Mouse (Mus musculus): ENCODE measurements around the gene Synj2.

The Synj2 gene

GRCm38 (mm10) chr17:5997380-5998234, 56.5 kb downstream of the Synj2 start:
- DNase-seq (ENCODE audit: low read depth in 2 of 2, low spot score in 2 of 2): no peak

DNA sequence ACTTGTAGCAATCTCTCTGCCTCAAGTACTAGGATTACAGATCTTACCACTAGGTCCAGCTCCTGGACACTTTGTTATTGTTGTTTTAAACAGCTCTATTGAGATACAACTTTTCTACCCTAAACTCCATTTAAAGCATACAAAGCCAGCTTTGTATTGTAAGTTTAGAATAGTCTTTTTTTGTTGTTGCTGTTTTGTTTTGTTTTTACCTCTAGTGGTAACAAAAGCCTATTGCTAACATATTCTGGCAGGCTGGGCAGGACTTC, 57.1 kb downstream of the Synj2 start:
- no peak for DNase-seq (ENCODE audit: low read depth in 2 of 2, low spot score in 2 of 2)

GRCm38 (mm10) chr17:5999039-5999543, 58.0 kb downstream of the Synj2 start:
- DNase-seq (ENCODE audit: low read depth in 2 of 2, low spot score in 2 of 2): no peak

DNA sequence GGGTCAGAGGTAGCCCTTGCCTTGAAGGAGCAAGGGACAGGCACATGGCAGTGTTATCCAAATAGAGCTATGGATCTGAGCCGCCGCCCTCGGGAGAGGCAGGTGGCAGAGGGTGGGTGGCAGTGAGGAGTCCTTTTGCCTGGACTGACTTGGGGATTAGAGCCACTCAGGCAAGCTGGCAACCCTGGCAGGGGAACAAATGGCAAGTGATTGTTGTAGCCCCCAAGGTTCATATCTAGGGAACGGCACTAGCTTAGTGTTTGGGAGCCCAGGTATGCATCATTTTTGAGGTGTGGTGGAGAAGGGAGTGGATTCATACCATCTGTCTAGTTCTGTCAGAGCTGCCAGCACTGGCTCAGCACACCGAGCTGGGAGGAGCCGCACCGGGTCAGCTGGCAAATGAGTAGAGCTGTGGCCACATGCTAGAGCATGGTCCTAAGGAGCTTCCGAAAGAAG, 59.8 kb downstream of the Synj2 start:
- no peak for DNase-seq (ENCODE audit: low read depth in 2 of 2, low spot score in 2 of 2)

DNA sequence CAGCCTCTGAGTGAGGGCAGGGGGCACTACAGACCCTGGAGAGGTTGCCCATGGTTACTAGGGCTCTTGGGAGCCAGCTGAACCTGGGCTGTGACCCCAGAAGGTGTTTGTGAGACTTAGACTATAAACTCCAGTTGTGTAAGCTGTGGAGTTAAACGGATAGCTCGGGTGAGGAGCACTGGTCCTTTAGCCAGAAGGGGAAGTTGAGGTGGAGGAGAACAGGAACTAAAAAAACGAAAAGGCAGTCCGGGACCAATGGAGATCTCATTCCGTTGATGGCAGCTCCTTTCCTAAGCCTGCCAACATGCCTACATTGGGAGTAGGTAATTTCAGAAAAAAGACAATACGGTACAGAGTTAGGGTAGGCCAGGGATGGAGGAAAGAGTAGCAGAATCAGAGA, 60.3 kb downstream of the Synj2 start:
- no peak for DNase-seq (ENCODE audit: low read depth in 2 of 2, low spot score in 2 of 2)

GRCm38 (mm10) chr17:6001836-6002235, 60.8 kb downstream of the Synj2 start:
- no peak for DNase-seq (ENCODE audit: low read depth in 2 of 2, low spot score in 2 of 2)

GRCm38 (mm10) chr17:6002563-6002962, 61.5 kb downstream of the Synj2 start:
- DNase-seq (ENCODE audit: low read depth in 2 of 2, low spot score in 2 of 2): no peak

GRCm38 (mm10) chr17:6003661-6004060, 62.6 kb downstream of the Synj2 start:
- DNase-seq (ENCODE audit: low read depth in 2 of 2, low spot score in 2 of 2): no peak

DNA sequence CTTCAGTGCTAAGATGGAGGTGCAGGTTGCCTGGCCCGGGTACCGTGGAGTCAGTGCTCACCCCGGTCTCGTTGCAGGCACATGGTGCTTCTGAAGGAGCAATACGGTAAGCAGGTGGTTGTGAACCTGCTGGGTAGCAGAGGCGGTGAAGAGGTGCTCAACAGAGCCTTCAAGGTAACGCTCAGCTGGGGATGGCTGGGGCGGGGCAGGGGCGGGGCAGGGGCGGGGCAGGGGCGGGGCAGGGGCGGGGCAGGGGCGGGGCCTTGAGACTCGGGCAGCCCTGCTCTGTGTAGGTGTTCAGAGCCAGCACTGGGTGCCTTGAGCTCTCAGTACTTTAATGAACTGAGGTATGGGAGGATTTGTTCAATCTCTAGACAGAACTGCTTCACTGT, 64.2 kb downstream of the Synj2 start:
- no peak for DNase-seq (ENCODE audit: low read depth in 2 of 2, low spot score in 2 of 2)

DNA sequence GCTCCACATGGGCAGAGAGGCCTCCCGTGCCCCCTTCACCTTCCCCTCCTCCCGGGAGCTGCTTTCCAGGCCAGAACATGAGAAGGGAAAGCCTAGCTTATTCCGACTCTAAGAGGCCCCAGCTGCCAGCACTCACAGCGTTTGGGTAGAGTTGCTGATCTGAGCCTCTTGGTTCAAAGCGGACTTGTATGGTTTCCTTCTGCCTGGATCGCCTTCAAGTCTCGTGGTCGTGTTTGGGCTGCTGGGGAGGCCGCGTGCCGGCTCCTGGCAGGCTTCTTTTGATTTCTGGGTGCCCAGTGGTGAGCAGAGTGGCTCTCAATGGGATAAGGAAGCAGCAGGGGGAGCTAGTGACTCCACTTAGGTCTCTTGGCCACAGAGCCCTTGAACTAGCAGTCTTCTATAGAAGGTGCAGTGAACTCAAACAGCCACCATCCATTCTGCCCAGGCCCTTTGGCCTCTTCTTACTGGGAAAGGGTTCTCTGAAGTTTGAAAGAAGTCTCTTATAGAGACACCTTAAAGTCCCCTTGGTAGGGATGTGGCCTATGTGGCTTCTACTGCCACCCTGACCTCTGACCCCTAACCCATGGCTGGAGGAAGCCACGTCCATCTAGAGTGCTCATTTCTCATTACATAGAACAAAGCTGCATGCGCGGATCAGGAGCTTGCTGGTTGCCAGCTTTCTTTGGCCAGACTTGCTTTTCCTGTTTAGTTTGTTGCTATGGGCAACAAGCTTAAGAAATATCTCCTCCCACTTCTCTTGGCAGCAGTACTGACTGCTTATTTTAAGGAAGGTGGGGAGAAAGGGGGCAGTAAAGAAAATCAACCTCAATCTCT, 64.8 kb downstream of the Synj2 start:
- peak; percentile 24 to 30 for DNase-seq (ENCODE audit: low read depth in 2 of 2, low spot score in 2 of 2)

DNA sequence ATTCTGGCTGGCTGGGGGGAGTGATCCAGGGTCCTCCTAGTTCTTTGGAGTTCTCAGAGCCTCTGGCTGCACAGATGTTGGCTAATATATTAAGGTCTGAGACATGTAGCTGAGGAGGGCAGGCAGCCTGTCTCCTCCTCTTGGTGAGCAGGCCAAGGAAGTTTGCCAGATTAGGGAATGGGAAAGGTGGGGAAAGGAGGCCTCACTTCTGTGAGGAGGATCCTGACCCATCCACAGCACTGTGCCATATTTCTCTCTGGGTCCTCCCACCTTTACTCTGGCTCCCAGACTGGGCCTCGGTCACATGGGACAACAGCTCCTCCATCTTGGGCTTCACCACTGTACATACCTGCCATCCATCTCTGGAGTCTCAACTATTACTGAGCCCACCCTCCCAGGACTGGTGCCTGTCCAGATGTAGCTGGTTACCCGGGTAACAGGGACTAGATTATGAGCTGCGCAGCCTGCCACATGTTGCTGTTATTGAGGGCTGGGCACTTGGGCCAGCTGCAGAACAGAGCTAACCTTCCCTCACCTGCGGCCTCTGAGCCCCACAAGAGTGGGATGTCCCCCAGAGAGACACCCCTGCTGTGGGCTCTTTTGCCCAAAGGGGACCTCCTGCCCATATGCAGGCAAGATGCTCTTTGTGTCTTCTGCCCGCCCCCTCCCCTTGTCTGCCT, 66.2 kb downstream of the Synj2 start:
- DNase-seq (ENCODE audit: low read depth in 2 of 2, low spot score in 2 of 2): no peak

GRCm38 (mm10) chr17:6007902-6008301, 66.8 kb downstream of the Synj2 start:
- peak in 1 of 2 experiments; percentile 16 for DNase-seq (ENCODE audit: low read depth in 2 of 2, low spot score in 2 of 2)

- DNase-seq (ENCODE audit: low read depth in 2 of 2, low spot score in 2 of 2): no peak
These were observed 67.5 kb downstream of the Synj2 start for GRCm38 (mm10) chr17:6008590-6008989.

DNA sequence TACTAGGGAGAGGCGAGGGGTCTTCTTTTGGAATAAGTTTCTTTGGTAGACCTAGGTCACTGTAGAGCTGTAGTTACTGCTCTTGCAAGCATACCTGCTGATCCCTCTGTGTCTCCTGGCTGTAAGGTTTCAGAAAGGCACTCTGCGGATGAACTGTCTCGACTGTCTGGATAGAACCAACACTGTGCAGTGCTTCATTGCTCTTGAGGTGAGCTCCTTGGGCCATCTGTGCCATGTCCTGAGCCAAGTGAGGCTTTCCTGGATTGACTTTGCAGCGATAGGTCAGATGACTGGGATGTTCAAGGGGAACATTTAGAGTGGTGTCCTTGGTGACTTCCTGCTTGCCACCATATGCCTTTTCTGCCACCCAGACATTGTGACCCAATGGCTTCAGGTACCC, 68.5 kb downstream of the Synj2 start:
- no peak for DNase-seq (ENCODE audit: low read depth in 2 of 2, low spot score in 2 of 2)

DNA sequence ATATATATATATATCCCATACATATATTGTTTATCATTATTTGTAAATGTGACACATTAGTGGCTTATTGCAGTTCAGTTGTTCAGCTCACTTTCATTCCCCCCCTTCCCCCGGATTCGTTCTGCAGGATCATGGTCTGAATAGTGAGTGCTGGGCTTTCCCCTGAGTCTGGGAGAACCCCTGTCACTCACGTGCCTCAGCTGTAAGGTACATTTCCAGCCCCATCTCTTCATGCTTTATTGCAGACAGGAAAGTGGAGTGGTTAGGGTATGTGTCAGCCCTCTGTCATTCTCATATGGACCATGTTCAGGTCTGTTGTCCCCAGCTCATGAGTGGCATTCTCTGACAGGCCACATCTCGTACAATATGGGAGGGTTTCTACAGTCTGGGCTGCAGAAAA, 72.0 kb downstream of the Synj2 start:
- DNase-seq (ENCODE audit: low read depth in 2 of 2, low spot score in 2 of 2): no peak

DNA sequence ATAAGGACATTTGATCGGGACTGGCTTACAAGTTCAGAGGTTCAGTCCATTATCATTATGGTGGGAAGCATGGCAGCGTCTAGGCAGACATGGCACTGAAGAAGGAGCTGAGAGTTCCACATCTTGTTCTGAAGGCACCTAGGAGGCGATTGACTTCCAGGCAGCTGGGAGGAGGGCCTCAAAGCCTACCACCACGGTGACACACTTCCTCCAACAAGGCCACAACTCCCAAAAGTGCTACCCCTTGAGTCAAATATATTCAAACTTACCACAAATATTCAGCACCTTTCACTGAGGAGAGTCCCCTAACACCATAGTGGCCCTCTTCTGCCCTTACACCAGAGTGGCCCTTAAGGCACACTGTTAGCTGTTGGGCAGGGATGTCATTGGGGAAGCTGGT, 73.9 kb downstream of the Synj2 start:
- DNase-seq (ENCODE audit: low read depth in 2 of 2, low spot score in 2 of 2): no peak

- DNase-seq (ENCODE audit: low read depth in 2 of 2, low spot score in 2 of 2): peak; percentile 26 to 50
These were observed 75.2 kb downstream of the Synj2 start for GRCm38 (mm10) chr17:6016213-6016780.

GRCm38 (mm10) chr17:6017268-6017667, 76.2 kb downstream of the Synj2 start:
- DNase-seq (ENCODE audit: low read depth in 2 of 2, low spot score in 2 of 2): no peak

- DNase-seq (ENCODE audit: low read depth in 2 of 2, low spot score in 2 of 2): no peak
These were observed 77.3 kb downstream of the Synj2 start for GRCm38 (mm10) chr17:6018348-6018747.

DNA sequence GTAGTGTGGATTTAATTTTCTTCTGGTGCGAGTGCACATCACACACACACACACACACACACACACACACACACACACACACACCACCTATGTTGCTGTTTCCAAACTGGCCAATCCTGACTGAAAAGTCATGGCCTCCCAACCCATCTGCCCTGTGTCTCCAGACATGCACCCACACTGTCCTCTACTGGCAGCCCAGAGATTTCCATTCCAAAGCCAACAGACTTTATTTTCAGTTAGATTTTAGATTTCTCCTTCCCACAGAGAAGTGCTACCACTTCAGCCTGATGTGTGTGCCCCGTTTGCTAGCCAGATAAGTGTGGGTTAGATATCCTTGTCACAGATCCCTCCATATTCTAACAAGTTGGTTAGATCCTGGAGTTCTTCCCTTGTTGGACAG, 78.7 kb downstream of the Synj2 start:
- DNase-seq (ENCODE audit: low read depth in 2 of 2, low spot score in 2 of 2): no peak

DNA sequence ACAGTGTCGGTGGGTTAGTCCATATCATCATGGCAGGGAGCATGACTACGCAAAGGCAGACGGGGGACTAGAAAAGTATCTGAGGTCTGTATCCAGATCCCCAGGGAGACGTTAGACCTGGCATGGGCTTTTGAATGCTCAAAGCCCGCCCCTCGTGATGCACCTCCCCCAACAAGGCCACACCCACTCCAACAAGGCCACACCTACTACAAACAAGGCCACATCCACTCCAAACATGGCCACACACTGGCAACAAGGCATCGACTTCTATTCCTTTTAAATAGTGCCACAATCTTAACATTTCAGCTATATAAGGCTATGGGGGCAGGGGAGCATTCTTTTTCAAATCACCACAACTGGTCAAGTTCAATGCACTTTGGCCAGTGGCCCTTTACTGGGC, 79.6 kb downstream of the Synj2 start:
- no peak for DNase-seq (ENCODE audit: low read depth in 2 of 2, low spot score in 2 of 2)
